Mouse (Mus musculus) CH12.LX (cell line): ENCODE results near the gene Rps21. TPM values are rescaled to one million over a fixed set of nuclear protein-coding genes. Genes with fewer than 3 reads are reported as not detected.
A peak's percentile ranks its signal among the peaks of the same experiment; 100 is the strongest.

Experiments
- DNase-seq: peaks from one replicate; pipeline ENCODE4 v3.0.0-alpha.2; 2013; ENCODE audit errors: extremely low read depth
- H3K27ac ChIP-seq: 2 replicates; pipeline ENCODE4 v1.5.1; 2012; ENCODE audit warnings: low read depth, mild to moderate bottlenecking, control low read depth, moderate library complexity; ENCODE audit not compliant: insufficient read depth
- H3K27me3 ChIP-seq: replicated peaks from 2 replicates; pipeline ENCODE3; 2012; ENCODE audit warnings: inconsistent platforms
- H3K36me3 ChIP-seq, 2 experiments: replicated peaks in 1 of 2; 2 replicates each; pipeline versions ENCODE3 to v1.6.1; 2012; ENCODE audit warnings: inconsistent platforms in 1 of 2, low read length in 1 of 2, mild to moderate bottlenecking in 1 of 2, mixed read lengths in 1 of 2, moderate library complexity in 1 of 2; ENCODE audit not compliant: control insufficient read depth in 1 of 2, insufficient read depth in 1 of 2
- H3K4me1 ChIP-seq, 2 experiments: 2 replicates each; pipeline ENCODE4 v1.6.1; 2012; ENCODE audit warnings: inconsistent platforms in 1 of 2, moderate library complexity in 1 of 2; ENCODE audit not compliant: insufficient read depth in 2 of 2, control insufficient read depth in 1 of 2
- H3K4me2 ChIP-seq: 2 replicates; pipeline ENCODE4 v1.6.1; 2012; ENCODE audit warnings: low read depth, mild to moderate bottlenecking, control low read depth; ENCODE audit not compliant: poor library complexity, insufficient read depth, severe bottlenecking
- H3K4me3 ChIP-seq, 3 experiments: fragments of 150-350 bp in 1 of 3; sonication (generic) in 1 of 3; replicated peaks in 1 of 3; 2 replicates each; pipeline versions ENCODE3 to v1.5.1; 2011 to 2012; ENCODE audit warnings: low read depth in 2 of 3, low read length in 2 of 3, mild to moderate bottlenecking in 2 of 3, moderate library complexity in 2 of 3, control low read depth in 1 of 3, improper control_type of control experiment in 1 of 3, inconsistent platforms in 1 of 3, mixed read lengths in 1 of 3; ENCODE audit not compliant: poor library complexity in 1 of 3
- H3K79me2 ChIP-seq: replicated peaks from 2 replicates; pipeline ENCODE4 v1.6.1; 2012; ENCODE audit warnings: mild to moderate bottlenecking, moderate library complexity; ENCODE audit not compliant: control insufficient read depth, poor library complexity, insufficient read depth, severe bottlenecking; ENCODE audit errors: extremely low read depth
- H3K9ac ChIP-seq: 2 replicates; pipeline ENCODE4 v1.6.1; 2012; ENCODE audit warnings: low read depth, mild to moderate bottlenecking, control low read depth, moderate library complexity; ENCODE audit not compliant: insufficient read depth
- H3K9me3 ChIP-seq: replicated peaks from 2 replicates; pipeline ENCODE3; 2012; ENCODE audit warnings: low read length, inconsistent platforms, mixed read lengths
- CHD2 ChIP-seq: IDR thresholded peaks from 2 replicates; pipeline ENCODE4 v1.6.1; 2011; ENCODE audit warnings: low read length, improper control_type of control experiment
- CTCF ChIP-seq, 2 experiments: IDR thresholded peaks in 1 of 2; conservative IDR thresholded peaks in 1 of 2; 2 replicates each; pipeline ENCODE4 v1.5.1; 2011 to 2012; ENCODE audit warnings: low read depth in 2 of 2, low read length in 2 of 2, improper control_type of control experiment in 1 of 2, inconsistent platforms in 1 of 2, mild to moderate bottlenecking in 1 of 2, moderate library complexity in 1 of 2
- ELF1 ChIP-seq: IDR thresholded peaks from 2 replicates; pipeline ENCODE4 v1.6.1; 2014; ENCODE audit warnings: low read depth, mild to moderate bottlenecking, inconsistent platforms, low read length, improper control_type of control experiment
- IRF4 ChIP-seq: IDR thresholded peaks from 2 replicates; pipeline ENCODE4 v1.6.1; 2014; ENCODE audit warnings: low read depth, mild to moderate bottlenecking, inconsistent platforms, low read length, improper control_type of control experiment
- JUN ChIP-seq: IDR thresholded peaks from 2 replicates; pipeline ENCODE4 v1.6.1; 2011; ENCODE audit warnings: low read depth, mild to moderate bottlenecking, low read length, improper control_type of control experiment, moderate library complexity; ENCODE audit not compliant: insufficient read depth
- KAT2A ChIP-seq: IDR thresholded peaks from 2 replicates; pipeline ENCODE4 v1.6.1; 2012; ENCODE audit warnings: low read length, improper control_type of control experiment, inconsistent platforms; ENCODE audit not compliant: insufficient replicate concordance
- MXI1 ChIP-seq: IDR thresholded peaks from 2 replicates; pipeline ENCODE4 v1.6.1; 2011; ENCODE audit warnings: mild to moderate bottlenecking, low read depth, low read length, improper control_type of control experiment
- MYC ChIP-seq: IDR thresholded peaks from 2 replicates; pipeline ENCODE4 v1.6.1; 2011; ENCODE audit warnings: low read depth, mild to moderate bottlenecking, improper control_type of control experiment, low read length
- NRF1 ChIP-seq: IDR thresholded peaks from 2 replicates; pipeline ENCODE4 v1.6.1; 2014; ENCODE audit warnings: low read depth, mild to moderate bottlenecking, inconsistent platforms, low read length, improper control_type of control experiment, moderate library complexity
- POLR2AphosphoS2 ChIP-seq: IDR thresholded peaks from 2 replicates; pipeline ENCODE4 v1.6.1; 2011; ENCODE audit warnings: low read depth, low read length, improper control_type of control experiment
- RAD21 ChIP-seq: IDR thresholded peaks from 2 replicates; pipeline ENCODE4 v1.6.1; 2011; ENCODE audit warnings: low read depth, mild to moderate bottlenecking, low read length, improper control_type of control experiment, moderate library complexity
- SIN3A ChIP-seq: IDR thresholded peaks from 2 replicates; pipeline ENCODE4 v1.6.1; 2012; ENCODE audit warnings: low read length, improper control_type of control experiment, inconsistent platforms
- SMC3 ChIP-seq: IDR thresholded peaks from 2 replicates; pipeline ENCODE4 v1.6.1; 2011; ENCODE audit warnings: low read depth, low read length, improper control_type of control experiment
- UBTF ChIP-seq: IDR thresholded peaks from 2 replicates; pipeline ENCODE4 v1.6.1; 2012; ENCODE audit warnings: low read depth, mild to moderate bottlenecking, inconsistent platforms, low read length, improper control_type of control experiment, moderate library complexity
- USF2 ChIP-seq: conservative IDR thresholded peaks from 2 replicates; pipeline ENCODE4 v1.6.1; 2011; ENCODE audit warnings: low read depth, low read length, improper control_type of control experiment
- ZC3H11A ChIP-seq: IDR thresholded peaks from 2 replicates; pipeline ENCODE4 v1.6.1; 2012; ENCODE audit warnings: low read depth, mild to moderate bottlenecking, inconsistent platforms, low read length, improper control_type of control experiment
- dilution Hi-C: fragments of 300-500 bp; cut with MboI; formaldehyde crosslinking; loops from 2 replicates; pipeline ENCODE4 v1.14.3; 2020; ENCODE audit warnings: low sequenced_read_pairs; ENCODE audit not compliant: extremely low pct_unique_long_range_greater_than_20kb, extremely low pct_ligation_motif_present
- in situ Hi-C: fragments of 300-500 bp; cut with MboI; formaldehyde crosslinking; loops from 3 replicates; pipeline ENCODE4 v1.14.3; 2019; ENCODE audit warnings: low sequenced_read_pairs, low pct_ligation_motif_present, low pct_unique_long_range_greater_than_20kb, mixed read lengths
- polyA plus RNA-seq: library from polyadenylated mRNA; unstranded; fragments of >175 nt; gene quantifications from 2 replicates; pipeline ENCODE4 v1.2.1, GENCODE M21; 2012; ENCODE audit warnings: low read depth; ENCODE audit not compliant: insufficient read length
- total RNA-seq, 2 experiments: library from RNA; depleted of rRNA; stranded (reverse); fragments of 300-350 nt in 1 of 2; fragments of >200 nt in 1 of 2; gene quantifications; 2 replicates each; pipeline ENCODE4 v1.2.3; 2012 to 2014

Gene Rps21
- total and polyA plus RNA-seq, 3 experiments = 705 to 3,770 (median 1,686) TPM

- TF ChIP-seq USF2 = no peak
- no peak for TF ChIP-seq IRF4
- peak; percentile 52; the same call in 1 of the 2 replicates for TF ChIP-seq MYC
- no peak for TF ChIP-seq UBTF
- TF ChIP-seq CHD2 = no peak
- peak in 1 of 2 experiments; percentile 75; a peak in 2 of 4 replicates for TF ChIP-seq CTCF (conservative IDR thresholded peaks at IDR 0.05 in 1 of 2, IDR thresholded peaks at IDR 0.05 in 1 of 2; ENCODE audit: low read depth in 2 of 2, low read length in 2 of 2)
- peak; percentile 8 for TF ChIP-seq RAD21
- TF ChIP-seq SMC3 = peak; percentile 26
- TF ChIP-seq ELF1 = no peak
- no peak for TF ChIP-seq SIN3A
- no peak for TF ChIP-seq ZC3H11A
- H3K4me1 ChIP-seq = peaks cover 9 to 41% of the 10 kb centered on the region in 2 experiments; a peak in 3 of 4 replicates
- H3K4me3 ChIP-seq = no peak overlapping the region
- no peak for DNase-seq
- no peaks in the 10 kb centered on the region for H3K79me2 ChIP-seq
- no peaks in the 10 kb centered on the region for H3K36me3 ChIP-seq
- H3K4me2 ChIP-seq = no peak overlapping the region
- no peak overlapping the region for H3K9ac ChIP-seq
- dilution Hi-C loops = no loop called here
- H3K9me3 ChIP-seq = no peaks in the 10 kb centered on the region
- no peak overlapping the region for H3K27ac ChIP-seq
- H3K27me3 ChIP-seq = no peaks in the 10 kb centered on the region
- in situ Hi-C loops = no loop called here
Observed at GRCm38 (mm10) chr2:180302201-180302600, 45.0 kb downstream of the Rps21 start.

- Histone ChIP-seq H3K9me3 (no peaks in the 10 kb centered on the region), H3K79me2 (no peaks in the 10 kb centered on the region), H3K4me3 (no peak overlapping the region), H3K9ac (no peak overlapping the region), H3K27ac (no peak overlapping the region), H3K4me1 (peaks cover 11 to 51% of the 10 kb centered on the region in 2 experiments), H3K27me3 (no peaks in the 10 kb centered on the region), H3K36me3 (no peaks in the 10 kb centered on the region), H3K4me2 (no peak overlapping the region)
- DNase-seq = no peak
- dilution Hi-C loops = no loop called here
- no peak for TF ChIP-seq CTCF (conservative IDR thresholded peaks at IDR 0.05 in 1 of 2, IDR thresholded peaks at IDR 0.05 in 1 of 2; ENCODE audit: low read depth in 2 of 2, low read length in 2 of 2)
- TF ChIP-seq JUN = no peak
- TF ChIP-seq MXI1 = no peak
- no peak for TF ChIP-seq SMC3
- TF ChIP-seq KAT2A = no peak
- TF ChIP-seq POLR2AphosphoS2 = no peak
- in situ Hi-C loops = no loop called here
Observed at GRCm38 (mm10) chr2:180303468-180303867, 46.3 kb downstream of the Rps21 start.

- H3K9me3 ChIP-seq = no peaks in the 10 kb centered on the region
- H3K79me2 ChIP-seq = no peaks in the 10 kb centered on the region
- peaks cover 6% of the 10 kb centered on the region for H3K27me3 ChIP-seq
- H3K4me3 ChIP-seq = no peak overlapping the region
- in situ Hi-C loops (no loop called here), dilution Hi-C loops (no loop called here)
- no peak for DNase-seq
- H3K36me3 ChIP-seq = no peaks in the 10 kb centered on the region
- no peak overlapping the region for H3K4me2 ChIP-seq
- H3K4me1 ChIP-seq = peaks cover 14 to 56% of the 10 kb centered on the region in 2 experiments
- TF ChIP-seq MYC = no peak
- peak; percentile 30 to 31; a peak in 3 of 4 replicates for TF ChIP-seq CTCF (conservative IDR thresholded peaks at IDR 0.05 in 1 of 2, IDR thresholded peaks at IDR 0.05 in 1 of 2; ENCODE audit: low read depth in 2 of 2, low read length in 2 of 2)
- TF ChIP-seq SMC3 = 0 out of 2 replicates have a peak, but pooled peaks have one; percentile 6
- TF ChIP-seq ELF1 = no peak
- TF ChIP-seq NRF1 = no peak
- H3K27ac ChIP-seq = no peak overlapping the region
- no peak overlapping the region for H3K9ac ChIP-seq
Observed at GRCm38 (mm10) chr2:180304554-180304953, 47.4 kb downstream of the Rps21 start.
